Mouse (Mus musculus): ENCODE measurements around the gene Ltbr.

GRCm38 (mm10) chr6:125308921-125309320 is 4.8 kb downstream of the Ltbr start:
- TF ChIP-seq EP300 (IDR thresholded peaks at IDR 0.05; ENCODE audit: low read depth in 1 of 2, low read length in 2 of 2) (no peak), CTCF (IDR thresholded peaks at IDR 0.05 in 2 of 3, conservative IDR thresholded peaks at IDR 0.05 in 1 of 3; ENCODE audit: control insufficient read depth in 1 of 3, insufficient read depth in 1 of 3, low read depth in 2 of 3, low read length in 3 of 3, poor library complexity in 1 of 3, severe bottlenecking in 1 of 3) (no peak), POLR2A (IDR thresholded peaks at IDR 0.05; ENCODE audit: control insufficient read depth in 1 of 2, insufficient read depth in 1 of 2, low read depth in 1 of 2, low read length in 2 of 2, poor library complexity in 1 of 2) (no peak), MXI1 (IDR thresholded peaks at IDR 0.05; ENCODE audit: low read depth, low read length) (no peak), TCF12 (IDR thresholded peaks at IDR 0.05; ENCODE audit: low read depth, low read length) (no peak), NRF1 (IDR thresholded peaks at IDR 0.05; ENCODE audit: insufficient read depth, low read depth, low read length, poor library complexity, severe bottlenecking) (no peak), ETS1 (IDR thresholded peaks at IDR 0.05; ENCODE audit: low read depth, low read length) (no peak), CHD2 (IDR thresholded peaks at IDR 0.05; ENCODE audit: low read length) (no peak), ZNF384 (IDR thresholded peaks at IDR 0.05; ENCODE audit: low read depth, low read length) (no peak), USF1 (IDR thresholded peaks at IDR 0.05; ENCODE audit: low read depth, low read length) (no peak), HCFC1 (IDR thresholded peaks at IDR 0.05; ENCODE audit: low read depth, low read length) (no peak), CHD1 (IDR thresholded peaks at IDR 0.05; ENCODE audit: low read depth, low read length) (no peak), MYC (IDR thresholded peaks at IDR 0.05; ENCODE audit: low read depth, low read length) (no peak), KAT2A (conservative IDR thresholded peaks at IDR 0.05; ENCODE audit: low read depth, low read length) (no peak)
